Mouse (Mus musculus) cortical plate, adult 2 months (tissue): ENCODE measurements around the gene Serp1.

ENCODE experiments used
- CTCF ChIP-seq: fragments of 200-500 bp; IDR thresholded peaks from 2 replicates; pipeline ENCODE4 v1.5.1; 2011; ENCODE audit warnings: mild to moderate bottlenecking, control low read depth, low read length; ENCODE audit not compliant: insufficient read depth; ENCODE audit errors: extremely low read depth
- POLR2A ChIP-seq: fragments of 200-500 bp; IDR thresholded peaks from 2 replicates; pipeline ENCODE4 v1.6.1; 2011; ENCODE audit warnings: mild to moderate bottlenecking, low read length, control low read depth; ENCODE audit not compliant: insufficient read depth; ENCODE audit errors: extremely low read depth

GRCm38 (mm10) chr3:58536573-58536972 lies 10.9 kb upstream of the Serp1 start:
- TF ChIP-seq POLR2A (no peak), CTCF (no peak)
